Mouse (Mus musculus) thymus, adult 2 months (tissue): ENCODE results near the gene Wdfy3. TPM values are rescaled to one million over a fixed set of nuclear protein-coding genes. Genes with fewer than 3 reads are reported as not detected.

Experiments used
- DNase-seq: peaks from one replicate; pipeline ENCODE4 v3.0.0; 2021
- H3K27ac ChIP-seq: fragments of 200-500 bp; 2 replicates; pipeline ENCODE4 v1.5.1; 2012; ENCODE audit warnings: low read length, control low read depth; ENCODE audit not compliant: control insufficient read depth, insufficient read depth
- H3K27me3 ChIP-seq: fragments of 200-500 bp; 2 replicates; pipeline ENCODE4 v1.6.1; 2012; ENCODE audit warnings: mild to moderate bottlenecking, low read length, moderate library complexity, mixed read lengths; ENCODE audit not compliant: control insufficient read depth, insufficient read depth
- H3K36me3 ChIP-seq: fragments of 200-500 bp; 2 replicates; pipeline ENCODE4 v1.6.1; 2012; ENCODE audit warnings: mild to moderate bottlenecking, low read length, moderate library complexity; ENCODE audit not compliant: control insufficient read depth, insufficient read depth
- H3K4me1 ChIP-seq: fragments of 200-500 bp; replicated peaks from 2 replicates; pipeline ENCODE4 v1.6.1; 2012; ENCODE audit warnings: low read length; ENCODE audit not compliant: control insufficient read depth, insufficient read depth
- H3K4me3 ChIP-seq: fragments of 200-500 bp; 2 replicates; pipeline ENCODE4 v1.5.1; 2012; ENCODE audit warnings: mild to moderate bottlenecking, low read length, control low read depth, moderate library complexity; ENCODE audit not compliant: control insufficient read depth, insufficient read depth
- CTCF ChIP-seq: fragments of 200-500 bp; IDR thresholded peaks from 2 replicates; pipeline ENCODE4 v1.5.1; 2012; ENCODE audit warnings: mild to moderate bottlenecking, control low read depth, low read length, moderate library complexity, borderline replicate concordance; ENCODE audit not compliant: control insufficient read depth, poor library complexity, insufficient read depth; ENCODE audit errors: extremely low read depth
- POLR2A ChIP-seq: fragments of 200-500 bp; IDR thresholded peaks from 2 replicates; pipeline ENCODE4 v1.6.1; 2012; ENCODE audit warnings: mild to moderate bottlenecking, low read length, control low read depth, moderate library complexity; ENCODE audit not compliant: control insufficient read depth, poor library complexity, insufficient read depth; ENCODE audit errors: extremely low read depth
- WGBS: fragments of 180-500 bp; shearing (Covaris S2); methylation state at CpG from one replicate; pipeline ENCODE4 v1.1.7; 2018; 5-methylcytosine and 5-hydroxymethylcytosine counted together
- polyA plus RNA-seq: library from polyadenylated mRNA; depleted of rRNA; stranded (reverse); fragments of >200 nt; gene quantifications from 2 replicates; pipeline ENCODE4 v1.2.3, GENCODE M21; 2012

The Wdfy3 gene
- polyA plus RNA-seq, 1 experiment = 6.8 TPM

DNA sequence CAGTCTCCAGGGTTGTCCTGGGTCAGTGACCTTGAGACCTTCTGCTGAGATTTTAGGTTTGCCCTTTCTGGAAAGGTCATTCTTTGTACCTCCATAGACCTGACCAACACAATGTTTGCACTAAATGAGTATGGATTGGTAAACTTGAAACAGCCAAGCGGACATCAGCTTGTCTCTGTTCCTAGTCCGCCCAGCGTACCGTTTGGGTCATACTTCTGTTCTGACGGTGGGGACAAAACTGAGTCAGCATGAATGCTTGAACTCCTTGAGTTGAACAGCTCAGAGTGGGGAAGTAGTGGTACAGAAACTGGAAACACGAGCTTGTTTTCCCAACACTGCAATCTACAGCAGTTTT, 670 bp upstream of the Wdfy3 start:
- TF ChIP-seq POLR2A (no peak), CTCF (no peak)
- Histone ChIP-seq H3K4me3 (0 out of 2 replicates have a peak overlapping the region, but pooled peaks have one; percentile 15), H3K27me3 (peaks cover 11% of the 10 kb centered on the region), H3K36me3 (no peaks in the 10 kb centered on the region), H3K27ac (no peak overlapping the region), H3K4me1 (no peaks in the 10 kb centered on the region)
- 23% methylated on average over 6 of the region's 6 CpGs for WGBS
- DNase-seq = no peak

- no peak for DNase-seq
- Histone ChIP-seq H3K27me3 (peaks cover 11% of the 10 kb centered on the region), H3K4me3 (peak overlapping the region; percentile 39), H3K36me3 (no peaks in the 10 kb centered on the region), H3K4me1 (no peaks in the 10 kb centered on the region), H3K27ac (no peak overlapping the region)
- 2% methylated on average over 89 of the region's 92 CpGs for WGBS
- TF ChIP-seq CTCF (no peak), POLR2A (no peak)
These were observed 512 bp downstream of the Wdfy3 start for GRCm38 (mm10) chr5:102069051-102069766.

GRCm38 (mm10) chr5:102066458-102066857, 3.3 kb downstream of the Wdfy3 start:
- Histone ChIP-seq H3K36me3 (no peaks in the 10 kb centered on the region), H3K27me3 (peaks cover 11% of the 10 kb centered on the region), H3K4me3 (no peak overlapping the region), H3K27ac (no peak overlapping the region), H3K4me1 (no peaks in the 10 kb centered on the region)
- DNase-seq = no peak
- TF ChIP-seq CTCF (no peak), POLR2A (no peak)
- WGBS = 96% methylated on average over 6 of the region's 6 CpGs

DNA sequence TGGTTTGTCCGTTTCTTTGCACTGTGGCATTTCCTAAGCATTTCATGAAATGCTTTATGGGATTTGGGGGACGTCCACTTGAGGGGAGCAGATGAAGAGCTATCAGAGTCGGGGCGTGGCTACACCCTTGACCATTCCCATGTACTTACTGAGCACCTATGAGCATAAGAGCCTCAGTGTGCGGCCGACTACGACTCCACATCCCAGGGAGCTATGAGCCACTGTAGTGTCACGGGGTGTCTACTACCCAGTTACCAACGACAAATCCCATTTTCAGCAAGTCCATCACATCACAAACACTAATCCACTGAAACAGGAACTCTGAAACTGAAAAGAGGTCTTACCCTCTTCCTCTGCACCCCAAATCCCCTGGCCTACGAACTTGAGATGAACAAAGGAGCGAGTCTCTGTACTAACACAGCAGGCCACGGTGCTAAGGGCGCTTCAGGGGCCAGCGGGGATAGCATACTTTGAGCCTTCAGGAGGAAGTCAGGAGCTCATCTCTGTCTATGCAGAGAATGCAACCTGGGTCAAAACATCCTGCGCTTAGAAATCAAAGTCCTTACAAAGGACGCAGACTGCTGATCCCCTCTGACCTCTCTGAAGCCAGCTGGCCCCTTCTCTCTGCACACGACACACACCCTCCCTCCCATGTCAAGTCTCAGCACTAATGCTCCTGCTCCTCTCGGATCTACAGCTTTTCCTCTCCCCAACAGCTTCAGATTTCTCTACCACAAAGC, 6.5 kb downstream of the Wdfy3 start:
- no peak for TF ChIP-seq POLR2A
- TF ChIP-seq CTCF = no peak
- no peaks in the 10 kb centered on the region for H3K4me1 ChIP-seq
- WGBS = 89% methylated on average over 18 of the region's 18 CpGs

DNA sequence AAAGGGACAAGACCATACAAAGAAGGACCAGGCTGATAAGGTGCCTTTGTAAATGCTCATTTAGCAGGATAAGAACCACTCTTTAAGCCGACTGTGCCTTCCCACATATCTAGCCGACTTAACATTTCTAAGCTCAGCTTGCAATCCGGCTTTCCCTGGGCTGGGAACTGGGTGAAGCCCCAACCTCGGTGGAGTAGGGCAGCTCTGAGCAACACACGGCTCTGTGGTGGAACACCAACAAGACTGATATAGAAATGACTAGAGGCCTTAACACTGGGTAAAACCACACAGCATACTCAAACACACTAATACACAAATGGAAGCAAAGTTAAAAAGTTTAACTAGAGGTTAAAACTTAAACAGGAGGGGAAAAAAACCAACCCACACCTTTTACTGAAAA, 7.9 kb downstream of the Wdfy3 start:
- DNase-seq = no peak
- H3K27ac ChIP-seq = no peak overlapping the region
- WGBS = 92% methylated on average over 5 of the region's 5 CpGs
- H3K36me3 ChIP-seq = no peaks in the 10 kb centered on the region
- H3K27me3 ChIP-seq = no peaks in the 10 kb centered on the region
- TF ChIP-seq CTCF = no peak
- no peak for TF ChIP-seq POLR2A
- H3K4me3 ChIP-seq = no peak overlapping the region
- H3K4me1 ChIP-seq = no peaks in the 10 kb centered on the region

More for the DNA sequence above, 6.5 kb downstream of the Wdfy3 start:
- no peak overlapping the region for H3K4me3 ChIP-seq
- H3K36me3 ChIP-seq = no peaks in the 10 kb centered on the region
- H3K27me3 ChIP-seq = no peaks in the 10 kb centered on the region
- DNase-seq = no peak
- H3K27ac ChIP-seq = no peak overlapping the region

DNA sequence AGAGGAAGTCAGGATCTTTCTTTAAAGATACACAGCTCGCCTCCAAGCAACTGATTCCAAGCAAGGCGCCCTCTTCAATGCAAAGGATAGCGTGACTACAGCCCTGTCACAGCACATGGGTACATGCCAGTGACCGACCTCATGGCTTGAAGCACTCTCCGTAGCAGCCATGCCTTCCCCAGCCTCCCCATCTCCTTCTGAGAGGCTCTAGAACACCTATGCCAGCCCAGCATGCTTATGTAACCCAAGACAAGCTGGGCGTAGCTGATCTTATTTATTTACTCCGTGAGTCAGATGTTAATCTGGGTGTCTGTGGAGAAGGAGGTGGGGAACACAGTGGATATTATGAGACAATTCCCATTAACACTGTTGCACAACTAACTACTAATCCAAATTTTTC, 13.8 kb downstream of the Wdfy3 start:
- Histone ChIP-seq H3K27me3 (no peaks in the 10 kb centered on the region), H3K27ac (no peak overlapping the region), H3K4me3 (no peak overlapping the region), H3K4me1 (no peaks in the 10 kb centered on the region), H3K36me3 (no peaks in the 10 kb centered on the region)
- 93% methylated on average over 7 of the region's 7 CpGs for WGBS
- TF ChIP-seq POLR2A (no peak), CTCF (no peak)
- DNase-seq = no peak

GRCm38 (mm10) chr5:102055130-102055641, 14.5 kb downstream of the Wdfy3 start:
- TF ChIP-seq POLR2A (no peak), CTCF (no peak)
- Histone ChIP-seq H3K4me3 (no peak overlapping the region), H3K4me1 (no peaks in the 10 kb centered on the region), H3K27me3 (no peaks in the 10 kb centered on the region), H3K36me3 (no peaks in the 10 kb centered on the region), H3K27ac (no peak overlapping the region)
- 61% methylated on average over 3 of the region's 3 CpGs for WGBS
- no peak for DNase-seq
